Mouse (Mus musculus) hindbrain, postnatal 0 days (tissue): Measurements from ENCODE around the gene Slirp. TPM values are rescaled to one million over a fixed set of nuclear protein-coding genes. Genes with fewer than 3 reads are reported as not detected.
"Not testable (repeated sequence)": the region's sequence is repeated elsewhere in the genome, so short reads cannot be mapped to it uniquely, and the experiment has no call there.

Experiments used
- ATAC-seq: fragments of 200-750 bp; cut with Nextera tagmentation; 2 replicates; pipeline ENCODE4 v1.8.0; 2017; ENCODE audit warnings: mild to moderate bottlenecking, moderate TSS enrichment, moderate library complexity
- DNase-seq: peaks from one replicate; pipeline ENCODE4 v3.0.0-alpha.2; 2015; ENCODE audit warnings: low spot score
- H3K27ac ChIP-seq: fragments of 300-500 bp; sonication (generic); 2 replicates; pipeline ENCODE4 v1.5.1; 2014; ENCODE audit warnings: mild to moderate bottlenecking
- H3K27me3 ChIP-seq: fragments of 300-500 bp; sonication (generic); 2 replicates; pipeline ENCODE4 v1.6.1; 2014; ENCODE audit warnings: low read length, mixed read lengths; ENCODE audit not compliant: insufficient read depth
- H3K36me3 ChIP-seq: fragments of 300-500 bp; sonication (generic); 2 replicates; pipeline ENCODE4 v1.6.1; 2014; ENCODE audit warnings: low read length, mixed read lengths; ENCODE audit not compliant: insufficient read depth
- H3K4me1 ChIP-seq: fragments of 300-500 bp; sonication (generic); 2 replicates; pipeline ENCODE4 v1.6.1; 2014; ENCODE audit warnings: antibody characterized with exemption, low read length, mixed read lengths; ENCODE audit not compliant: insufficient read depth
- H3K4me2 ChIP-seq: fragments of 300-500 bp; sonication (generic); 2 replicates; pipeline ENCODE4 v1.6.1; 2014; ENCODE audit warnings: low read depth, mild to moderate bottlenecking, low read length, moderate library complexity, mixed read lengths
- H3K4me3 ChIP-seq: fragments of 300-500 bp; sonication (generic); 2 replicates; pipeline ENCODE4 v1.5.1; 2014; ENCODE audit warnings: low read length
- H3K9ac ChIP-seq: fragments of 300-500 bp; sonication (generic); replicated peaks from 2 replicates; pipeline ENCODE4 v1.6.1; 2014; ENCODE audit warnings: mild to moderate bottlenecking, low read length, moderate library complexity, mixed read lengths
- H3K9me3 ChIP-seq: fragments of 300-500 bp; sonication (generic); 2 replicates; pipeline ENCODE4 v1.6.1; 2016; ENCODE audit warnings: low read length, mixed read lengths
- CTCF ChIP-seq: IDR thresholded peaks from 2 replicates; pipeline ENCODE4 v1.5.1; 2016; ENCODE audit warnings: antibody characterized with exemption, control low read depth, low read depth
- WGBS: fragments of 180-500 bp; shearing (Covaris S2); extraction: QIAGEN DNeasy Blood & Tissue Kit; methylation state at CpG from one replicate; pipeline ENCODE4 v1.1.7; 2014; 5-methylcytosine and 5-hydroxymethylcytosine counted together
- polyA plus RNA-seq: library from polyadenylated mRNA; unstranded; fragments of >200 nt; fragmentation: Nextera tagmentation; extraction: Ambion mirVana; gene quantifications from 2 replicates; pipeline ENCODE4 v1.2.1, GENCODE M21; 2015
- total RNA-seq: library from RNA; depleted of rRNA; stranded (reverse); fragments of >200 nt; gene quantifications from 2 replicates; pipeline ENCODE4 v1.2.3, GENCODE M21; 2014

Slirp gene
- total and polyA plus RNA-seq, 2 experiments from 2014 or later, result 159 to 224 TPM

DNA sequence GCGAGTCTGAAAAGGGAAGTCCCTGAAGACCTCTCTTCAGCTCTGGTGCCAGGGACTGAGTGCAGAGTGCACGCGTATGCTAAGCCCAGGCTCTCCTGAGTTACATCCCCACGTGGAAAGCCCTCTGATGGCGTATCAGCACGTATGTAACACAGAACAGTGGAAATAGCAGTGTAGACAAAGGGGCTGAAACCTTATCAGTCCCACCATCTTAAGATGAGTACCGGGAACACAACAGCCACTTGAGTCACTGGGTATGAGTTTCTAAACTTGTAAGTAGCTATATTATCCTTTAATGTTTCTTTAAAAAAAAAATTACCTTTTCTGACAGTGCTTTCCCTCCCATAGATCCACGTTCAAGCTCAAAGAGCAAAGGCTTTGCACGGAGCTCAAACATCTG lies 5.8 kb downstream of the Slirp start:
- H3K9ac ChIP-seq, result no peak overlapping the region
- no peak overlapping the region for H3K4me3 ChIP-seq
- 86% methylated on average over 9 of the region's 9 CpGs for WGBS
- H3K4me1 ChIP-seq, result no peaks in the 10 kb centered on the region
- H3K27me3 ChIP-seq, result no peaks in the 10 kb centered on the region
- ATAC-seq (no peak), DNase-seq (no peak)
- peaks cover 61% of the 10 kb centered on the region for H3K36me3 ChIP-seq
- no peak for TF ChIP-seq CTCF
- no peaks in the 10 kb centered on the region for H3K9me3 ChIP-seq
- no peak overlapping the region for H3K27ac ChIP-seq
- H3K4me2 ChIP-seq, result no peak overlapping the region

DNA sequence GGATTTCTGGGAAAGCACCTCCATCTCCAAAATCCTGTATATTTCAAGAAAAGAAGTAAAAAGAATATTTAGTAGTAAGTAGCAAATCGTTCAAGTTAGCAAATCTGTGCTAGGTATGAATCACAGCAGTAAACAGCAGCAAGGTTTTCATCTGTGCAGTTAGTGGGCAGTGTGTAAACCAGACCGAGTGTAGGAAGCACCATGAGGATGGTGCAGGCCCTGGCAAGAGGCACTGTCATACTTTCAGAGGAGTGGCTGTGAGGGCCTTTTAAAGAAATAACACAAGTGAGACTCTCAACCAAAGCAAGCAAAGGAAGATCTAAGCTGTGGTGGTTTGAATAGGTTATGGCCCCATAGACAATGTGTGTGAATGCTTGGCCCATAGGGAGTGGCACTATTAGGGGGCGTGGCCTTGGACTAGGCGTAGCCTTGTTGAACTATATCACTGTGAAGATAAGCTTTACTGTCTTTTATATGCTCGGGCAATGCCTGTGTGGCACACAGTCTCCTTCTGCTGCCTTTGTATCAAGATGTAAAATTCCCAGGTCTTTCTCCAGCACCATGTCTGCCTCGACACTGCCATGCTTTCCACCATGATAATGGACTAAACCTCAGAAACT lies 21.1 kb downstream of the Slirp start:
- H3K27ac ChIP-seq, result no peak overlapping the region
- TF ChIP-seq CTCF, result no peak
- peaks cover 60% of the 10 kb centered on the region for H3K36me3 ChIP-seq
- no peaks in the 10 kb centered on the region for H3K27me3 ChIP-seq
- no peaks in the 10 kb centered on the region for H3K9me3 ChIP-seq
- no peak overlapping the region for H3K4me2 ChIP-seq
- no peak overlapping the region for H3K4me3 ChIP-seq
- no peak overlapping the region for H3K9ac ChIP-seq
- WGBS, result 90% methylated on average over 6 of the region's 6 CpGs
- H3K4me1 ChIP-seq, result no peaks in the 10 kb centered on the region
- DNase-seq, result no peak
- no peak for ATAC-seq

DNA sequence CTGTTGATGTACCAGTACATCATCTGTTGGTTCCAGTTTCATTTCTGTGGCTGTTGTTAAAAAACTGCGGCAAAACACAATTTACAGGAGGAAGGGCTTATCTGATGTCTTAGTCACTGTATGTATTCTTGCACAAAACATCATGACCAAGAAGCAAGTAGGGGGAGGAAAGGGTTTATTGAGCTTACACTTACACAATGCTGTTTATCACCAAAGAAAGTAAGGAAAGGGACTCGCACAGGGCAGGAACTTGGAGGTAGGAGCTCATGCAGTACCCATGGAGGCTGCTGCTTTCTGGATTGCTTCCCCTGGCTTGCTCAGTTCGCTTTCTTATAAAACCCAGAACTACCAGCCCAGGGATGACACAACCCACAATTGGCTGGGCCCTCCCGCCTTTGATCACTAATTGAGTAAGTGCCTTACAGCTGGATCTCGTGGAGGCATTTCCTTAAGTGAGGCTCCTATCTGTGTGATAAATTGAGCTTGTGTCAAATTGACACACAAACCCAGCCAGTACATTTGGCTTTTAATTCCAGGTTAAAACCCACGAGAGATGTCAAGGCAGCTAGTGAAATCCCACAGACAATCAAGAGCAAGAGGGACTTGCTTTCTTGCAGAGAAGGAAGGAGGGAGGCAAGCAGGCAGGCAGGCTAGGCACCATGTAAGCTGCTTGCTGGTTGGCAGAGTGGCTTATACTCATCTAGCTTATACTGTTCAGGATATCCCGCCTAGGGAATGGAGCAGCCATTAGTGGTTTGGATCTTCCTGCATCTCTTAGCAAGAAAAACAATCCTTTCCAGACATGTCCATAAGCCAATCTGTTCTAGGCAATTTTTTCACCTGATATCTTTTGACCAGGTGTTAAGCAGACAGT lies 26.8 kb downstream of the Slirp start:
- Histone ChIP-seq H3K27me3 (no peaks in the 10 kb centered on the region), H3K4me2 (peak overlapping the region; percentile 75), H3K9me3 (no peaks in the 10 kb centered on the region), H3K9ac (no peak overlapping the region), H3K4me1 (peaks cover 10% of the 10 kb centered on the region; the same call in 1 of the 2 replicates), H3K27ac (no peak overlapping the region), H3K36me3 (peaks cover 19% of the 10 kb centered on the region; the same call in 1 of the 2 replicates), H3K4me3 (peak overlapping the region; percentile 69)
- no peak for TF ChIP-seq CTCF
- DNase-seq (no peak), ATAC-seq (no peak)
- WGBS, result 75% methylated on average over 7 of the region's 7 CpGs

DNA sequence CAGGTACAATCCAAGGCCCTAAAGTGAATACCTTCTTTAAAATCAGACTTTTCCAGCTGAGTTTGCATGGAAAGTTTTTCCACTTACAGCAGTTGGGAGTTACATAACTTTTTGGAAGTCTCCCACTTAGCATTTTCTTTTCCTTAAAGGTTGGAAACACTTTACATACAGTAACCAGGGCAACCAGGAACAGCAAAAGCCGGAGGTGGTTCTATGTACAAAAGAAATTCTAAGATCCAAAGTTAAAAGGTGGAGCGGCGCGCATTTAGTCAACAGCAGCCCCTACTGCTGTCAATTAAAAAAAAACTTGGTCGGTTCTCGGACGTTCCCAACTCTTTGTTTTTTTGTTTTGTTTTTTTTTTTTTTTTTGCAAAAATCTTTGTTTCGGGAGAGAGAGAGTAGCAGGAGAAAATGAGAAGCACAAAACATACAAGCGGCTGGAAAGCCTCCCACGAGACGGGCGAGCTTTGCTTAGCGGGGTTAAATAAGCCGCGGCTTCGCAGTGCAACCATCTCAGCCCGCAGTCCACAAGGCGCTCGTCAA lies 27.8 kb downstream of the Slirp start:
- TF ChIP-seq CTCF, result no peak
- Histone ChIP-seq H3K9me3 (no peaks in the 10 kb centered on the region), H3K4me2 (peak overlapping the region; percentile 75), H3K4me1 (peaks cover 10% of the 10 kb centered on the region; the same call in 1 of the 2 replicates), H3K27me3 (no peaks in the 10 kb centered on the region), H3K36me3 (peaks cover 15% of the 10 kb centered on the region; the same call in 1 of the 2 replicates), H3K27ac (peak overlapping the region; percentile 92), H3K9ac (peak overlapping the region; percentile 87), H3K4me3 (peak overlapping the region; percentile 69)
- WGBS, result 1% methylated on average over 19 of the region's 19 CpGs
- ATAC-seq (no peak), DNase-seq (no peak)

DNA sequence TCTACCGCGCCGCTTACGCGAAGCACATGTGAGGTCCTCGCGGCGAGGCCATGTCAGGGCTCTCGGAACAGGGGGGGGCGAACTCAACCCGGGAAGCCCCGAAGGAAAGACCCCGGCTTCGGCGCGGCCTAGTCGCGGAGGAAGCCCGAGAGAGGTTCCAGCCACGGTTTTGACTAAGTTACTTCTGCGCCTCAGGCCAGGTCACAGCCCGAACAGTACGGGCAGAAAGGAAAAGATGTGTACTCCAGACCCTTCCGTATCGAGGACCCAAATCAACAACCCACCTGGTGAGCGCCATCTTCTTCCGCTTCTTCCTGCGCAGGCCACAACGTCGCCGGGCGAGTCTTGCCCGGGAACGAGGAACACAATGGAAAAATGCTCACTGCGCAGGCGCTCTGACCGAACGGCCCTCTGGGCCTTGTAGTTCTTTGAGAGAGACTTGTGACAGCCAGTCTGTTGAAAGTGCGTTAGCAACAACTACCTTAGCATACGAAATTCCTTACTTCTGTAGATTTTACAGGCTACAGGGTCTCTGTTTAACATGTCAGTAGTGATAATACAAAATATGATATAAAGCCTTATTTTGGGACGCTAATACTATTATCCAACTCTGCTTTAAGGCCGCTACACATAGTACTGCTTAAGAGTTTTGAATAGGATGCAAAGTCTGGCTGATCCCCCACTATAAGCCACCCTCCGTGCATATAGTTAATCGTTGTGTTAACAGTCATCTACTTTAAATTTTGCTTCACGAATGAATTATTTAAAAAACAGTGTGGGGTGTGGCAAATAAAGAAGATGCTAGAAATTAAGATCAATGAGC lies 28.5 kb downstream of the Slirp start, which contains the start of gene Snw1:
Snw1 (minus strand) TSS at position 311 of the 823 bp plus-strand sequence.
- no peaks in the 10 kb centered on the region for H3K9me3 ChIP-seq
- WGBS, result 3% methylated on average over 45 of the region's 45 CpGs
- no peaks in the 10 kb centered on the region for H3K27me3 ChIP-seq
- H3K4me3 ChIP-seq, result peak within 1 kb of the TSS; percentile 69
- H3K4me2 ChIP-seq, result peak within 1 kb of the TSS; percentile 75
- ATAC-seq (peak; percentile 98), DNase-seq (peak; percentile 97)
- H3K4me1 ChIP-seq, result peaks cover 10% of the 10 kb centered on the region; the same call in 1 of the 2 replicates
- peaks cover 8% of the 10 kb centered on the region; the same call in 1 of the 2 replicates for H3K36me3 ChIP-seq
- peak within 1 kb of the TSS; percentile 87 for H3K9ac ChIP-seq
- peak within 1 kb of the TSS; percentile 92 for H3K27ac ChIP-seq
- TF ChIP-seq CTCF, result no peak; the same call in 1 of the 2 replicates

DNA sequence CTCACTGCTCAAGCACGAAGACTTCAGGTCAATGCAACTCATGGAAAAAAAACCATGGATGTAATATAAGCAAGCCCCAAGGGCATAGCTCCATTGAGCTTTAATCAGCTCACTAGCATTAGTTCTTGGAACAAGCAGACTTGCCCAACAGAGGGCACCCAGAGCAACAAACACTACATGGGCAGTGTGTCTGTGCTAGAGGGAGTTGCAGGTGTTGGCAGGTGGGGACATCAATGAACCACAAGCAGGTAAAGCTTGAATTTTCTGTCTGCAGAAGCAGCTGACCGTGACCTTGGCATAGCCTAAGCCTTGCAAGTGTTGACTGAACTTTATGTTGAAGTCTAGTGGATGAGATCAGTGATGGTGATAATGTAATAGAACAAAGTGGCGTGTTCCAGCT lies 31.1 kb downstream of the Slirp start:
- ATAC-seq (no peak), DNase-seq (no peak)
- Histone ChIP-seq H3K27me3 (no peaks in the 10 kb centered on the region), H3K4me2 (no peak overlapping the region), H3K9ac (no peak overlapping the region), H3K4me1 (peaks cover 10% of the 10 kb centered on the region; the same call in 1 of the 2 replicates), H3K36me3 (no peaks in the 10 kb centered on the region), H3K9me3 (no peaks in the 10 kb centered on the region), H3K4me3 (no peak overlapping the region), H3K27ac (no peak overlapping the region)
- TF ChIP-seq CTCF, result no peak
- 86% methylated on average over 3 of the region's 3 CpGs for WGBS

DNA sequence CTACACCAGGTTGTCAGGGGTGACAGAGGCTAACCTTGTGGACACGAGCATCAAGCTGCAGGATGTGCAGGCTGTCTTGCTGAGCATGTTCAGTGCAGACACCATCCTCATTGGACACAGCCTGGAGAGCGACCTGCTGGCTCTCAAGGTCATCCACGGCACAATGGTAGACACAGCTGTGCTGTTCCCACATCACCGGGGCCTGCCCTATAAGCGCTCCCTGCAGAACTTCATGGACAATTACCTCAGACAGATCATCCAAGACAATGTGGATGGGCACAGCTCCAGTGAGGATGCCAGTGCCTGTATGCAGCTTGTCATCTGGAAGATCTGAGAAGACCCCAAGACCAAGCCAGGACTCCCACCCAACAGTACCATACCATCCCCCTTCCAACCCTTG lies 38.8 kb downstream of the Slirp start:
- not testable (repeated sequence) for H3K9ac ChIP-seq, DNase-seq, H3K36me3 ChIP-seq, H3K4me3 ChIP-seq, ATAC-seq, H3K9me3 ChIP-seq, H3K27ac ChIP-seq, H3K4me1 ChIP-seq, H3K4me2 ChIP-seq, H3K27me3 ChIP-seq
- 74% methylated on average over 5 of the region's 5 CpGs for WGBS

DNA sequence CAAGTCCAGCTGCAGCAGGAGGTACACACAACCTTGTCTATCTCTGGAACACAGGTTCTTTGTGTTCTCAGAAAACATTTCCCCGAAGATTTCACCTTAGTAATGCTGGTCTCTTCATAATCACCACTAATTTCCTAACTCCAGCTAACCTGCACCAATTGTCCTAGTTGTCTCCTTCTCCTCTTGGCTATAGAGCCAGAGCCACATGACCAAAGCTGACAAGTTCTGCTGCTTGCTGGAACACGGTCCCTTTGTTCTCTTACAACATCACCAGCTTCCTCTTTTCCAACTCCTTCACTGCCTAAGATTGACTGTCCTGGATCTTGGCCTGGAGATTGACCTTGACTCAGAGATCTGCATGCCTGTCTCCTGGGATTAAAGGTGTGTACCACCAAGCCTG lies 45.0 kb downstream of the Slirp start:
- DNase-seq, H3K9ac ChIP-seq, H3K4me3 ChIP-seq, ATAC-seq, H3K9me3 ChIP-seq, H3K4me1 ChIP-seq, H3K4me2 ChIP-seq, H3K36me3 ChIP-seq, H3K27ac ChIP-seq, H3K27me3 ChIP-seq: not testable (repeated sequence)
- 74% methylated on average over 2 of the region's 2 CpGs for WGBS

DNA sequence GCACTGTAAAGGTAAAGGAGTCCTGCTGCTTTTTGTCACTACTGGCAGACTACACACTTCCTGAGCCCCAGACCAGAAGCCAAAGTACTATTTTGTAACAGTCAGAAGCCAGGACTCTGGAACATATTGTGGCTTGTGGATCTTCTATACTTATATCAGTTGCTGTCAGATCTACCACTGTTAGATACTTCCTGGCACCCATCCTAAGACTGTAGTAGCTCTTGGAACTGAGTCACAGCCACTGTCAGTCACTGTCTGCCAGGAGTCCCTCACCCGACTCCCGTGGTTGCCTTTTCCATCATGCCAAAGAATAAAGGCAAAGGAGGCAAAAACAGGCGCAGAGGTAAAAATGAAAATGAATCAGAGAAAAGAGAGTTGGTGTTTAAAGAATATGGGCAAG lies 50.7 kb downstream of the Slirp start, which contains the start of gene Gm5788:
Gm5788 (plus strand) TSS at position 301 of the 400 bp plus-strand sequence.
- not testable (repeated sequence) for DNase-seq, H3K4me1 ChIP-seq, ATAC-seq, H3K27ac ChIP-seq, H3K27me3 ChIP-seq, H3K36me3 ChIP-seq, H3K4me3 ChIP-seq, H3K9ac ChIP-seq, H3K9me3 ChIP-seq, H3K4me2 ChIP-seq
- WGBS, result 83% methylated on average over 3 of the region's 3 CpGs
